Mouse (Mus musculus): ENCODE measurements around the gene Rasgrf1.

DNA sequence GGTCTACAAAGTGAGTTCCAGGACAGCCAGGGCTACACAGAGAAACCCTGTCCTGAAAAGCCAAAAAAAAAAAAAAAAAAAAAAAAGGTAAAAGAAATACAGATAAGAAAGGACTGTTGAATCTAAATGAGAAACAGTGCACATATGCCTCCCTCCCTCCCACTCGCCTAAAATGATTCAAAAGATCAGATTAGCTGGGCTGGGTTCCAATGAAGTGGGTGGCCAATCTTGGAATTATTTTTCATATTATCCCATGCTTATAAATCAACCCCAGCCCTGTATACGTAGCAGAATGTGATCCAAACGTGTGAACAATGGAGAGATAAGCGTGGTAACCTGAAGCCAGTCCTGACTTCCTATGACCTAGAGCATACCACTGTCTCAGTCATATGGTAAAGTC is 8.5 kb upstream of the Rasgrf1 start:
- TF ChIP-seq CTCF (IDR thresholded peaks at IDR 0.05; ENCODE audit: borderline replicate concordance, extremely low read depth, insufficient read depth, insufficient read length) (no peak), POLR2A (IDR thresholded peaks at IDR 0.05; ENCODE audit: borderline replicate concordance, extremely low read depth, insufficient read depth, insufficient read length, poor library complexity, severe bottlenecking) (no peak)
